8 mouse cellular contexts compared by ENCODE assay signal in genomic region chrX:134585103-134586002, GRCm38 (mm10). TPM values are rescaled to one million over a fixed set of nuclear protein-coding genes. Genes with fewer than 3 reads are reported as not detected.
DNase-seq lines count a peak whose midpoint lies in the region; ATAC-seq lines count a peak whose summit lies in the region.

Gene Rpl36a (plus strand): TSS chrX:134585654.

- H3K9ac ChIP-seq in forebrain, embryonic 14.5 days (ENCODE audit: low read length): peak within 1 kb of the TSS; percentile 69
- H3K9ac ChIP-seq in neural tube, embryonic 15.5 days (replicated peaks): peak within 1 kb of the TSS; percentile 46

- WGBS in forebrain, embryonic 14.5 days: 32% methylated on average over 45 of the region's 45 CpGs
- 25% methylated on average over 45 of the region's 45 CpGs for WGBS in neural tube, embryonic 15.5 days

- H3K36me3 ChIP-seq in forebrain, embryonic 14.5 days (ENCODE audit: control insufficient read depth, insufficient read depth, low read length): peaks cover 12% of the 10 kb centered on the region; the same call in 1 of the 2 replicates
- no peaks in the 10 kb centered on the region for H3K36me3 ChIP-seq in neural tube, embryonic 15.5 days

- H3K27ac ChIP-seq in forebrain, embryonic 14.5 days (ENCODE audit: low read depth, low read length): peak within 1 kb of the TSS; percentile 83
- H3K27ac ChIP-seq in neural tube, embryonic 15.5 days (replicated peaks): peak within 1 kb of the TSS; percentile 84

- ATAC-seq in forebrain, embryonic 14.5 days: peak; percentile 99
- ATAC-seq in neural tube, embryonic 15.5 days (ENCODE audit: low FRiP score): peak; percentile 98

- no peaks in the 10 kb centered on the region; the same call in none of the 2 replicates for H3K4me1 ChIP-seq in forebrain, embryonic 14.5 days (ENCODE audit: control insufficient read depth, insufficient read depth, low read length)
- H3K4me1 ChIP-seq in neural tube, embryonic 15.5 days: peaks cover 16% of the 10 kb centered on the region

- peak; percentile 94 for DNase-seq in ES-CJ7 (ENCODE audit: low read depth, low spot score)
- DNase-seq in cerebellum, adult 11 months: peak; percentile 86
- peak; percentile 96 for DNase-seq in forebrain, embryonic 14.5 days (ENCODE audit: low spot score)
- DNase-seq in heart, postnatal 14 days: peak; percentile 88 to 93
- DNase-seq in layer of hippocampus, adult 11-12 months (ENCODE audit: low spot score): peak; percentile 90
- DNase-seq in lung, adult 18-20 months: peak; percentile 90 to 93
- peak; percentile 89 for DNase-seq in testis, postnatal 14 days (ENCODE audit: low spot score)

- intact Hi-C loops in heart, postnatal 14 days (cut with DNase I): no loop called here

- no peaks in the 10 kb centered on the region for H3K9me3 ChIP-seq in forebrain, embryonic 14.5 days (replicated peaks; ENCODE audit: control insufficient read depth, low read length)
- H3K9me3 ChIP-seq in neural tube, embryonic 15.5 days (replicated peaks): no peaks in the 10 kb centered on the region

- H3K4me3 ChIP-seq in forebrain, embryonic 14.5 days (ENCODE audit: low read depth, low read length): peak within 1 kb of the TSS; percentile 41
- H3K4me3 ChIP-seq in neural tube, embryonic 15.5 days (replicated peaks): peak within 1 kb of the TSS; percentile 47

- peak within 1 kb of the TSS; percentile 55 for H3K4me2 ChIP-seq in forebrain, embryonic 14.5 days (ENCODE audit: low read length)
- peak within 1 kb of the TSS; percentile 58 for H3K4me2 ChIP-seq in neural tube, embryonic 15.5 days

- H3K27me3 ChIP-seq in forebrain, embryonic 14.5 days (replicated peaks; ENCODE audit: control insufficient read depth, insufficient read depth, low read length): no peaks in the 10 kb centered on the region
- no peaks in the 10 kb centered on the region for H3K27me3 ChIP-seq in neural tube, embryonic 15.5 days (replicated peaks)

RNA-seq across cellular contexts. Expression of gene Rpl36a, which starts in this region (rescaled TPM):
- 236 and 310 TPM in 2 replicates for polyA plus RNA-seq in forebrain, embryonic 14.5 days (2014; fragmentation: Nextera tagmentation; extraction: Ambion mirVana)
- total RNA-seq in heart, postnatal 14 days (2021): 100 to 1,000 TPM; 131 to 137 TPM
- 184 and 216 TPM in 2 replicates for polyA plus RNA-seq in neural tube, embryonic 15.5 days (2015; fragmentation: Nextera tagmentation; extraction: Ambion mirVana)

Comparison
In these comparisons a context has a peak if more than half of its experiments do, and no peak if none do; other contexts are left out.
1. Peak in every context shown above with its lines: DNase-seq, ATAC-seq, H3K4me3 ChIP-seq and H3K27ac ChIP-seq.